Mouse (Mus musculus): ENCODE data around the gene Samd4.

Gene Samd4

DNA sequence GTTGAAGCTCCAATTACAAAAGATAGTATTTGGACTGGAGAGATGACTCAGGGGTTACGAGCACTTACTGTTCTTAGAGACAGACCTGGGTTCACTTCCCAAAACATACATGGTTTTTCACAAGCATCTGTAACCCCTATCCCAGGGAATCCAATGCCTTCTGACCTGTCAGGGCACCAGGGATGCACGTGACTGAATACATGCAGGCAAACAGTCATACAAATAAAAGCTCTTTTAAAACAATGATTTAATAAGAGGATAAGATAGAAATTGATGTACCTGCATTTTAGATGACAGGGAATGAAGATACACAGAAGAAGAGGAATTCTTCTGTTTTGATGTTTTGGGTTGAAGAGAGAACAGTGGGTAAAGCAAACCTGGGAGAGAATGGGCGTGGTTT, 107.8 kb downstream of the Samd4 start:
- in situ Hi-C loops (cut with MboI, MseI): loop anchor here in 1 of 2 experiments (10.0 kb wide), 1 partner anchor 106 kb away; the partner anchor contains the start of gene Samd4

DNA sequence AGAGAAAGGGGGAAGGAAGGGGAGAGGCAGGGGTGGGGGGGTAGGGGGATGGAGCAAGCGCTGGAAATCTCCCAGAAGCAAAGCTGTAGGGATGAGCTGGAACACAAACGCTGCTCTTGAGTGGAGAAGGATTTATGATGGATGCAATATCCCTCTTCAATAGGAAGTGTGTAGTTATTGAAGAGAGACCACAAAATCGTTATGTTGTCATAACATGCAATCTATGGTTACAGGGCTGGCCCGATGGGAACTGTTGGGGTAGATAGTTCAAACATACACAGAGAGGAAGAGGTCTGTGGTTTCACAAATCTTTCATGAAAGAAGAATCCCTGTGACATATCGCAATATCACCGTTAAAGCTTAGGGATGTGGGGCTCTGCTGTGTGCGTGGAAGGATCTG, 112.0 kb downstream of the Samd4 start:
- in situ Hi-C loops (cut with MboI, MseI): loop anchor here in 1 of 2 experiments (10.0 kb wide), 1 partner anchor 110 kb away; the partner anchor contains the start of gene Samd4

DNA sequence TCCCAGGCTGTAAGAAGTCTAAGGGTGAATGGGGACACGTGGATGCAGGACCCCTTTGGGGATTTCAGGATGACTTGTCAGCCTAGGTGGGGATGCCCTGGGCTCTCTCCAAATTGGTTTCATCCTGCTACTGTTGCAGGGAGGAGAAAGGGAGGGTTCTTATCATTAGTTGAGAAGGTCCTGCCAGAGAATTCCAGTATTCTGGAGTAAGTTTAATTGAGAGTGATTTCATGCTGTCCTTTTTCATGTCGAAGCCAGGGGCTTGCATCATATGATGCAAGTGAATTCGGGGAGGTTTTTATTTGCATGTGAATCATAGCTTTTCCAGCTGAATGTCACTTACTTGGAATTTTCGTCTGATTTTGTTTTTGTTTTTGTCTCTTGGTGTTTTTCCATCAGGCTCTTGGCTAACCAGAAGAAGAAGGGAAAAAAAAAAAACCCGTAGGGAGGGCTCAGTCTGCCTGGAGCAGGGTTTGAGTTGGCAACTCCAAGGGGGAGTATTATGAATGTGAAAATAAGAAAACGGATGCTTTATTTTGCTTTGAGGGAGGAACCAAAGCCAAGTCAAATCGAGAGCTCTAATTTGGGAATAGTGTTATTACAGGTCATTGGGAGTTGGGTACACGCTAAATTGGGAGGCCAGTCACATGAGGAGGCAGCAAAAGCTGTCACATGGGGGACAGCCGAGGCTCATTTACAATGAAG, 116.8 kb downstream of the Samd4 start:
- in situ Hi-C loops (cut with MboI, MseI): loop anchor here in 1 of 2 experiments (10.0 kb wide), 1 partner anchor 115 kb away; the partner anchor contains the start of gene Samd4

DNA sequence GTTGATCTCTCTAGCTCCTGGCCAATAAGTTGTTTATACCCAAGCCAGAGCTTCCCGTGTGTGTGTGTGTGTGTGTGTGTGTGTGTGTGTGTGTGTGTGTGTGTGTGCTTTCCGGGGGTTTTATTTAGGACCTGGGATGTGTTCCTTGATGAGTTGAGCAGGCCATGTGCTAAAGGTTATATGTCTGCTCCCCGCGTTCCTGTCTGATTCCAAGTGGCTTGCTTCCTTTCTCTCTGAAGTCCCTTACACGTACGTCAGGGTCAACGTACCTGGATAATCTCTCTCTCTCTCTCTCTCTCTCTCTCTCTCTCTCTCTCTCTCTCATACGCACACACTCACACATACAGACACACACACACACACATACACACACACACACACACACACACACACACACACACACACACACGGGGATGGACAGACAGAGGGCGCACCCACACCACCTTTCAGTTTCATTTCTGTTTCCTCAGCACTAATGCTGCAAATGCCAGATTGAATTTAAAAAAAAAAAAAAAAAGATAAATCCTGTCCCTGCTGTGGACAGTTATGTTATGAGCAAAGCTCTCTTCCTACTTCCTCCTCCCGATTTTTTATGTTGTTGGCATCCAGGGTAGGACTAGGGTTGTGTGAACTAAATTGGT, 117.6 kb downstream of the Samd4 start:
- in situ Hi-C loops (cut with MboI, MseI): no loop called here

DNA sequence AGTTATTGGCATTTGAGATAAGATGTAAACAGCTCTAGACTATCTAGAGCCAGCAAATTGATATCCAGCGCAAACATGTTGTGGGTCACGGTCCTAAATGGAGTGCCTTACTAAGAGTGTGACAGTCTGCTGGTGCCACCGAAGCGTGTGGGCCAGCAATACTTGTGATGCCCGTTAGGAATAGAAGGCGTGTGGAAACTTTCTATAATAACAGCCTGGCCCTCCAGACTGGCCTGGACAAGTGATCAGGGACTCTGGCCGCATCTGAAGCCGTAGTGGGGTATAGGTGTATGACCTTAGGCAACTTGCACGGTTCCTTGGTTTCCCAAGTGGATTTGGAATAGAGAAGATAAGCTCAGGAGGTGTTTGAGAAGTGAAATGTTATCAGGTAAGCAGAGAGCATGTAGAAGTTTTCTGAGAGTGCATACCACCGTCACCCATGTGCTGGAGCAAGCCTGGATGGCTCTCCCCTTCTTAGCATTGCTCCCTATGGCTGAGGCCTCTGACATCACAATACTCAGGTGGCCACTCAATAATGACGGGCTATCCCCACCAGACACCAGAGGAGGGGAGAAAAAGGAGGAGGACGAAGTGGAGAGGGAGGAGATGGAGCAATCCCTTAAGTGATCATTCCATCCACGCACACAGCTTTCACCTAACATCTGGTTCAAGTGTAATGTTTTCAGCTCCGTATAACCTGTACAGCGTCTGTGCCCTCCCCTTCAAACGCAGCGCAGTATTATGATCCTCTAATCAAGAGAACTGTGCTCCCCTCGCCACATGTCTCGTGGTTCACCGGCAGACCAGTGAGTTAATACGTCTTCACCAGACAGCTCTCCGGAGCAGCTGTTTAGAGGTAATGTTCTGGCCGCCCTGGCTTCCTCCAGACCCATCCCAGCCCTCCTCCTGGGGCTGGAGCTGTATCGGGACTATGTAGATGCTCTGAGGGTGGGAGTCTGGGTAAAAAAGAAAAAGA, 118.4 kb downstream of the Samd4 start:
- in situ Hi-C loops (cut with MboI, MseI): no loop called here

DNA sequence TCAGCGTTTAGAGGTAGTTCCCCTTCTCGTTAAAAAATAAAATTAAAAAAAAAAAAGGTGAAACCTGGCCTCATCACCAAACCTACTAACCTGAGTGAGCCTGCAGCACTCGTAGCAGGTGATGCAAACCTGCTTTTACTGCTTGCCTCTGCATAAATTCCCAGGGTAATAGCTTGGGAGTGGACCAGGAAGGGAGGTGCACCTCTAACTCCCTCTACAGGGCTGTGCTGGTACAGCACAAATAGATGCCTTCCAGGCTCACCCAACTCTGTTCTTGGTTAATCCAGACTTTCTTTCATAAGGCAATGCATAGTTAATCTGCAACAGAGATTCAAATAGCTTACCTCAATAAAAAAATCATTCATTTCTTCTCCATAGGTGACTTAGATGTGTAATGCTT, 121.5 kb downstream of the Samd4 start:
- in situ Hi-C loops (cut with MboI, MseI): no loop called here

DNA sequence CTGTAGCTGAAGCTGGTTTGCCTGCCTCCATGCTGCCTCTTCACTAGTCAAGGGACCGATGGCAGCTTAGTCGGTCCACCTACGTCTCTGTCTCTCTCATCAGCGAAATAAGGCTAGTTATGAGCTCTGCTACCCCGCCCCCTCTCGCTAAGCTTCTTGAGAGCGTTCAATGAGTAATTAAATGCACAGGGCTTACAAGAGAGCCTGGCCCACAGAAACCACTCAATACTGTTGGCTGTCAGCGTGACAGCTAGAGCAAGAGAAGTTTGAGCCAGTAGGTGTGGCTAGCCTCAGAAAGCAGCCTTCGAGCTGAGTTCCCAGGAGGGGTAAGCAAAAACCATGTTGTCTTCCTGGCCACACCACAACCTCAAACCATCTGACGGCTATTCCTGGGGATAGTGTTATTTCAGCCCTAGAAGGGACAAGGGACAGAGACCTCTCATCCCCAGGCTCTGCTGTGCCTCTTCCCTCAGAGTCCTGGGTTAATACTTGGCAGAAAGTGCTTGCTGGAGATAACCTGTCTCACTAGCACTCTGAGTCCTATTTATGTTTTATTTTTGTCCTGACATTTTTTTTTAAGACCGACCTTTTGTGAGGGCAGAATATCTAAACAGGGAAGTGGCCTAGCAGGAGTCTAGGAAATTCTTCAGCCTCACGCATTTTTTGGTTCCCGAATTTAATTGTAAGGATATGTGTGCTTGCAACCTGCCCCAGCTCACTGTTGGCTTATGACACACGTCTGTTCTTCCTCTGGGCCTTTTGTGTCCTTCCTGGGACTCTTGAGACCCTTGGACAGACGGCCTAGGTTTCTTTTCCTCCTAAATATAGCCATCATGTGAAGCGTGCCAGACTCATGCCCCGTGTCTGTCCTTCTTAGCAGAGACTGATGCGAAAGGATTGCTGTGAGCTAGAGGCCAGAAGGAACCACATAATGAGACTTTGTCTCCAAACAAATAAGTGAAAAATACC, 128.8 kb downstream of the Samd4 start:
- in situ Hi-C loops (cut with MboI, MseI): no loop called here

DNA sequence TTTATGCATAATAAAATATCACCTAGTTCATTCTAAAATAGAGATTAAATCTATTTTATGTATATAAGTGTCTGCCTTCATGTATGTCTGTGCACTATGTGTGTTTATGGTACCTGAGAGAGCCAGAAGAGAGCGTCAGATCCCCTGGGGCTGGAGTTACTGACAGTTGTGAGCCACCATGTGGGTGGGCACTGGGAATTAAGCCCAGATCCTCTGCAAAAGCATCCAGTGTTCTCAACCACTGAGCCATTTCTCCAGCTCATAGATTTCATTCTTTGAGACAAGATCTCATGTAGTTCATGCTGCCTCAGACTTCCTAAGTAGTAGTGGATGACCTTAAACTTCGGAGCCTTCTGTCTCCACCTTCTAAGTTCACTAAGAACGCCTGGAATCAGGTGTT, 133.0 kb downstream of the Samd4 start:
- in situ Hi-C loops (cut with MboI, MseI): no loop called here

DNA sequence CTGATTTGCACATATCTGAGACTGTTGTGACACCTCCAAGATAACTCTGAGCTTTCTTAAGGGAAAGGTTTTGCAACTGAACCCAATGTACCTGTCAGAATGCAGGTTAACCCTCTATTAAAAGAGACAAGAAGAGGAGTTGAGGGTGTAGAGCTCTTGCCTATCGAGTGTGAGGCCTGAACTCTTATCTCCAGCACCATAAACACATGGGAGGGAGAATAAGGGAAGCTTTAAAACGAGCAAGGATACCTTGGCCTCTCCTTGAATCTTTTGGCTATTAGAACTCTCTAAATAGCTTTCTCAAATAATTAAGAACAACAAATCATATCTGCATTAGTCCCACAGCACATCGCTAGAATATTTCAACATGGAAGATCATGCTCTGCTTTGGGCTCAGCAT, 135.0 kb downstream of the Samd4 start:
- in situ Hi-C loops (cut with MboI, MseI): no loop called here

DNA sequence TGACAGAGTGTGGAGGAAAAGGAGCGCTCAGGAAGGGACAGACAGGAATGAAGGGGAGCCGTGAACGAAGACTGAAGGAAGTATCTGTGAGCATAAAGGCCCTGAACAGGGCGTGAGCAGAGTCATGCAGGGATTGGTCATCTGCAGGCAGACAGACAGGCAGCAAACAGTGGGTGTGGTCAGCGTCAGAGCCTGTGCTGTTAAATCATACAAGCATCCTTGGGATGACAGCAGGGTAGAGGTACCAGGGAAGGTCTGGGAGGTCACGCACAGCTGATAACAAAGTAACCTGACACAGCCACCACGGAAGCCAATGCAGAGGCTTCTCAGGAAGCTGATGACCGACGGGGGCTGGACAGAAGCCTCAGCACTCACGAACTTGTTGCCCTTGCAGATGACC, 138.2 kb downstream of the Samd4 start:
- in situ Hi-C loops (cut with MboI, MseI): loop anchor here in 1 of 2 experiments (10.0 kb wide), 1 partner anchor 1704 kb away; no protein-coding TSS in a partner anchor

DNA sequence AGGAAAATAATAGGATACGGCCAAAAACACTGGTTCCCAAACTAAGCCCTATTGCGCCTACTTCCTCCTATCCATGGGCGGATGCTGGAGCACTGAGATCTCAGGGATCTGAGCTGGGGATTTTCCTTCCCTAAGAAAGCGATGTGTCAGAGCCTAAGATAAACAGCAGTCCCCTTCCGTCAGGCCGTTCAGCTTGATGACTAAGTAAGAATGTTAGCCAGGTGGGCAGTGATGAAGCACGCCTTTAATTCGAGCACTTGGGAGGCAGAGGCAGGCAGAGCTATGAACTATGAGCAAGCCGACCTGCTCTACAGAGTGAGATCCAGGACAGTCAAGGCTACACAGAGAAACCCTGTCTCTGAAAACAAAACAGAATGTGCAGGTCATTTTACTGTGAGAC, 140.9 kb downstream of the Samd4 start:
- in situ Hi-C loops (cut with MboI, MseI): loop anchor here in 1 of 2 experiments (10.0 kb wide), 1 partner anchor 1701 kb away; no protein-coding TSS in a partner anchor

DNA sequence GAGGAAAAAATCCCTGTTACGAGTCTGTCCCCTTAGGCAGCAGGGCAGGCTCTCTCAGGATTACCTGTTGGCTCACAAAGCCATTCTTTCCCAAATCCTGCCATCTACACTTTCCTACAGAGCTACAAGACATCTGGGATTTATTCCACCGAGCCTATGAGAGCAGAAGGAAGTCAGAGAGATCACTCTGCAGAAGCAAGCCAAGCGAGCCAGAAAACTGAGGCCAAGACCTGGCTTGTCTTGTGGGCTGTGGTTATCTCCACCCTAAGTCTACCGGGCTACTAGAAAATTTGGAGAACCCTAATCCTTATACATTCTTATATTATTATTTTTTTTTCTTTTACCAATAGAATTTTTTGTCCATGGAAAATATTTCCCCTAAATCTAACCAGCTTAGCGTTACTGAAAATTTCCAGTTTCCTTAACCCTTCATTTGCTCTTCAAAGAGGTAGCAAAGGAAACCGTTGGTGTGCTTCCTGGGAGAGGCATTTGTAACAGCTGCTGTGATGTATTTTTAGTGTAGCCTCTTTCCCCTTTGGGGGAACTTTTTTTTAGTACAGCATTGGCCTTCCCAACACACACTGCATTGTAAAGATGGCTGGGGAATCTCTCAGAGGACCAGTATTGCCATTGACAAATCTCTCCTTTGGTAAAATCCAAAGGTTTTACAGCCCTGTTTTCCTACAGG, 144.9 kb downstream of the Samd4 start:
- in situ Hi-C loops (cut with MboI, MseI): loop anchor here in 1 of 2 experiments (10.0 kb wide), 1 partner anchor 1697 kb away; no protein-coding TSS in a partner anchor

DNA sequence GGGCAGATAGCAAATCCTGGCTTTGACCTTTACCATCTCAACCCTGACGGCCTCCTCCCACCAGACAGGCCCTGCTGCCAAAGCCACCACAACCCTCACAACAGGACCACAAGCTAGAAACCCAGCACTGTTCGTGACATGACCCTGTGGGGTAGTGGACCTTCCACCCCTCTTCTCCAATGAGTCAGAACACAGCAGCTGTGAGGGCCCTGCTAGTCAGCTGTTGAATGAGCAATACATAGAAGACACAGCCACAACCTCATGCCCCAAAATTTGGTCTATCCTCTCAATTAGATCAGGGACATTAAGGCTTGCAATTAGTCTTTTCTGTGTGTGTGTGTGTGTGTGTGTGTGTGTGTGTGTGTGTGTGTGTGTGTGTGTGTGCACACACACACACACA, 148.9 kb downstream of the Samd4 start:
- in situ Hi-C loops (cut with MboI, MseI): no loop called here

DNA sequence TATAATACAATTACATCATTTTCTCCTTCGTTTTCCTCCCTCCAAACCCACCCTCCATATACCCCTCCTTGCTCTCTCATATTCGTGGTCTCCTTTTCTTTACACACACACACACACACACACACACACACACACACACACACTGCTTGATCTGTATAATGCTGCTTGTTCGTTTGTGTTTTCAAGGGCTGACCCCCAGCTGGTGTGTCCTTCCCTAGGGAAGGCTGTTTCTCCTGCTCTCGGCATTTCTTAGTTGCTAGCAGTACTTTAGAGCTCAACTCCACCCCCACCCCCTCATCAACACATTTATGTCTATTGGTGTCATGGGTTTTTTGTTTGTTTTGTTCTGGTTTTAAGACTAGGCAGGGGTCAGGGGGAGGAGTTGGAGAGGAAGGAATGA, 149.5 kb downstream of the Samd4 start:
- in situ Hi-C loops (cut with MboI, MseI): no loop called here

DNA sequence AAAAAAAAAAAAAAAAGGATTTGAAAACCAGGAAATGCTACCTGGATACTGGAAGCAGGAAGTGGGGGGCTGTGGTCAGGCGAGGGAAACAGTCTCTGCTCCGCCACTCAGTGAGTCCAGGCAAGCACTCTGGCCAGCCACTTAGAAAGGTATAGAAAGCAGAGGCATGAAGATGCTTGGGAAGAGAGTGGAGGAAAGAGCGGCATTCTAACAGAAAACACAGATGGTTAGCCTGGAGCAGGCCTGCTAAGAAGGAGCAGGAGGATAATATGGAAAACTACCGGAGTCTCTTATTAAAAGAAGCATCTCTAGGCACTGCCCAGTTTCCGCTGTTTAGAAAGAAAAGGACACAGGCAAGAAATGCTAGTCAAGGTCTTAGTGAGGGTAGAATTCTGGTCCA, 150.8 kb downstream of the Samd4 start:
- in situ Hi-C loops (cut with MboI, MseI): no loop called here

DNA sequence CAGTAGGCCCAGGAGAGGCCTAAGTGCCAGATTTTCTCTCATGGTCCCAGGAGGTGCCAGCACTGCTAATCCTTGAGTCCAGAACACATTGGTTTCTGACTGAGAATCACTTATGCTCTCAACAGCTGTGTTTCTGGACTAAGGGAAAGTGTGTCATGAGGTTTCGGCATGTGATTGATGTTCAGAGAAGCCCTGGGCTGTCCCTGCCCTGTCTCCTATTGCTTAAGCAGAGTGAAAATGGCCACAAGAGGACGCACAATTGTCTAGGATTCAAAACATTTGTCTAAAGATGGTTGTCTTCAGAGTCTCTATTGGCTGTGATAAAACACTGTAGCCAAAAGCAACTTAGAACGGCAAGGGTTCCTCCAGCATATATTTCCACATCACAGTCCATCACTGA, 159.0 kb downstream of the Samd4 start:
- in situ Hi-C loops (cut with MboI, MseI): no loop called here

DNA sequence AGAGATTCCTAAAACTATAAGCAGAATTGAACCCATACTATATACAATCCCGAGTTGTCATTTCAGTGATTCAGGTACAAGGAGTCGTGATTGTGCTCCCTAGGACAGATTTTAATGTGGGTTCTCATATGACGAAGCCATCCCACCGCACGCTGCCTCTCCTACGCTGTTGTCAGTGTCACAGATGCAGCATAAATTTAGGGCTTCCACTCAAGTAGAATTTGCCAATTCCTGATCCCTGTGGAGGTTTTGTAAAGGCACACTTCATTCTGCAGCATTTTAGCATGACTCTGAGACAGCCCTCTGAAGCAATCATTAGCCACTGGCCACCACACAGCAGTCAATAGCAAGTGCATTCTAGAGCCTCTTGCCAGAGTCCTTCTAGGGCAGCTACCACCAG, 166.4 kb downstream of the Samd4 start:
- in situ Hi-C loops (cut with MboI, MseI): no loop called here

DNA sequence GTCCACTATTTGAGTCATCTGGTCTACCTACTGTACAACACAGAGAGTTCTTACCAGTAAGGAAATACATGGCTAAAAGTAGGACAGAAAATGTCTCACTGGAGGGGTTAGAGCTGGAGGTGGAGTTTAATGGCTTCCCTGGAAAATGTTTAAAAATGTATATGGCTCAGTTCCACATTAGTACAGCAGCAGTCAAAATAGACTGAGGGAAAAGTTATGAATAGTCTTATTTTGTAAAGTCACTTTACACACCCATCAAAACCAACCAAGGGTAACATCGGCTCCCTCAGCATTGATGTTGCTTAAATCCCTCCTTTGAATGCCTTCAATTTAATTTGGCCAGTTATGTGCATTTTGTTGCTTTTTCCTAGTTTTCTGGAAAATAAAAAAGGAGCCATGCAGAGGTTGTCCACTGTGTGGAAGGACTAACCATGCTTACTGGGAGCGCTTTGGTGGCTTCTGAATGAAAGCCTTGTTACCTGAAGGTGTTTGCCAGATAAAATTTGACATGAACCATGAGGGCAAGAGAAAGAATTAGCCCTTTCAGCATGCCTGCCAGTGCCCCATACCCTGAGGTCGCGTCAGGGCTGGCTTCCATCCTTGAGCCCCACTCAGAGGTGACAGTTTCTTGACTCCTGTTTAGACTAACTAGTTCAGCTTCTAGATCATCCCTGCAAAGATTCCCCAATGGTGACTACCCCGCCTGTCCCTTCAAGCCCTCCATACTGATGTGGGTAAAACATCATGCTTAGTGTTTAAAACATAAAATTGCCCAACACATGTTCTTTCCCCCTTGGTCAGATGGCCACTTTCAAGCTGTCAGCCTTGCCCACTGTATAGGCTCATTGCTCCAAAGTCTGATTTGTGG, 169.3 kb downstream of the Samd4 start:
- in situ Hi-C loops (cut with MboI, MseI): no loop called here

DNA sequence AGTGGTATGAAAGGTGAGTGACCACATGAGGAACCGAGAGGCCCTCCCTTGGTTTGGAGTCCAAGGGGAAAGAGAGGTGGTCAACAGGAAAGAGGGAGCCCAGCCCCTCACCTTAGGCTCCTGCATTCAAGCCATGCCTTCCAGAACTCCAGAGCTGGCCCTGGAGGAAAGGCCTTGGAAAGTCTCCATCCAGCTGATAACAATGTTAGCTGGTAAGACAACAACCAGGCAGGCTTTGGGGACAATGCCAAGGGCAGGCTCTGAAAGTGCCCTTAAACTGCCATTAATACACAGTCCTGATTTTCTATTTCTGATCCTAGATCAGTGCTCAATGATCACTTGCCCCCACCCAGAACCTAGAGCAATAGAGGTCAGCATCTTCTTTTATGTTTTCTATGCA, 170.4 kb downstream of the Samd4 start:
- in situ Hi-C loops (cut with MboI, MseI): no loop called here
